Mouse (Mus musculus): ENCODE data around the gene Klk1b1. TPM values are rescaled to one million over a fixed set of nuclear protein-coding genes. Genes with fewer than 3 reads are reported as not detected.
A peak's percentile ranks its signal among the peaks of the same experiment; 100 is the strongest.
"Not testable (repeated sequence)": the region's sequence is repeated elsewhere in the genome, so short reads cannot be mapped to it uniquely, and the experiment has no call there.

Gene Klk1b1
- not detected in 2 replicates for polyA plus RNA-seq (2012; rRNA removed)

GRCm38 (mm10) chr7:43966451-43966850 lies at the start of gene Klk1b1:
TSS of gene Klk1b1 (plus strand) at chr7:43966751.
- DNase-seq (ENCODE audit: extremely low spot score in 1 of 2, low spot score in 1 of 2), result no peak

GRCm38 (mm10) chr7:43918426-43918825 lies 48.1 kb upstream of the Klk1b1 start:
- no peak for DNase-seq (ENCODE audit: extremely low spot score in 1 of 2, low spot score in 1 of 2)

GRCm38 (mm10) chr7:43918871-43919270 lies 47.7 kb upstream of the Klk1b1 start:
- DNase-seq (ENCODE audit: extremely low spot score in 1 of 2, low spot score in 1 of 2), result no peak

GRCm38 (mm10) chr7:43919559-43920451 lies 46.7 kb upstream of the Klk1b1 start:
- peak; percentile 23 to 82 for DNase-seq (ENCODE audit: extremely low spot score in 1 of 2, low spot score in 1 of 2)

- no peak for DNase-seq (ENCODE audit: extremely low spot score in 1 of 2, low spot score in 1 of 2)
Measured at GRCm38 (mm10) chr7:43920582-43920981, 46.0 kb upstream of the Klk1b1 start.

- DNase-seq (ENCODE audit: extremely low spot score in 1 of 2, low spot score in 1 of 2), result no peak
Measured at GRCm38 (mm10) chr7:43921087-43921486, 45.5 kb upstream of the Klk1b1 start.

GRCm38 (mm10) chr7:43921941-43922340 lies 44.6 kb upstream of the Klk1b1 start:
- no peak for DNase-seq (ENCODE audit: extremely low spot score in 1 of 2, low spot score in 1 of 2)

GRCm38 (mm10) chr7:43925985-43926384 lies 40.6 kb upstream of the Klk1b1 start:
- no peak for DNase-seq (ENCODE audit: extremely low spot score in 1 of 2, low spot score in 1 of 2)

GRCm38 (mm10) chr7:43928521-43928920 lies 38.0 kb upstream of the Klk1b1 start:
- DNase-seq (ENCODE audit: extremely low spot score in 1 of 2, low spot score in 1 of 2), result no peak

- no peak for DNase-seq (ENCODE audit: extremely low spot score in 1 of 2, low spot score in 1 of 2)
Measured at GRCm38 (mm10) chr7:43932337-43932736, 34.2 kb upstream of the Klk1b1 start.

- DNase-seq (ENCODE audit: extremely low spot score in 1 of 2, low spot score in 1 of 2), result no peak
Measured at GRCm38 (mm10) chr7:43933440-43933839, 33.1 kb upstream of the Klk1b1 start, which contains the start of gene Klk15. TSS of gene Klk15 (plus strand) at chr7:43933740.

GRCm38 (mm10) chr7:43934747-43935146 lies 31.8 kb upstream of the Klk1b1 start:
- no peak for DNase-seq (ENCODE audit: extremely low spot score in 1 of 2, low spot score in 1 of 2)

GRCm38 (mm10) chr7:43936551-43936950 lies 30.0 kb upstream of the Klk1b1 start:
- no peak for DNase-seq (ENCODE audit: extremely low spot score in 1 of 2, low spot score in 1 of 2)

GRCm38 (mm10) chr7:43942293-43942692 lies 24.3 kb upstream of the Klk1b1 start:
- DNase-seq (ENCODE audit: extremely low spot score in 1 of 2, low spot score in 1 of 2), result not testable (repeated sequence)

- DNase-seq (ENCODE audit: extremely low spot score in 1 of 2, low spot score in 1 of 2), result no peak
Measured at GRCm38 (mm10) chr7:43944727-43945264, 21.8 kb upstream of the Klk1b1 start.

GRCm38 (mm10) chr7:43950364-43950763 lies 16.2 kb upstream of the Klk1b1 start, which contains the start of gene Klk1b8:
TSS of gene Klk1b8 (plus strand) at chr7:43950664.
- DNase-seq (ENCODE audit: extremely low spot score in 1 of 2, low spot score in 1 of 2), result no peak

- DNase-seq (ENCODE audit: extremely low spot score in 1 of 2, low spot score in 1 of 2), result peak; percentile 1 to 39
Measured at GRCm38 (mm10) chr7:43952703-43953102, 13.8 kb upstream of the Klk1b1 start.

- no peak for DNase-seq (ENCODE audit: extremely low spot score in 1 of 2, low spot score in 1 of 2)
Measured at GRCm38 (mm10) chr7:43967058-43967457, 507 bp downstream of the Klk1b1 start.

GRCm38 (mm10) chr7:43967612-43968011 lies 1.1 kb downstream of the Klk1b1 start:
- DNase-seq (ENCODE audit: extremely low spot score in 1 of 2, low spot score in 1 of 2), result no peak

- DNase-seq (ENCODE audit: extremely low spot score in 1 of 2, low spot score in 1 of 2), result not testable (repeated sequence)
Measured at GRCm38 (mm10) chr7:43975761-43976160, 9.2 kb downstream of the Klk1b1 start, which contains the start of gene Klk1b9. TSS of gene Klk1b9 (plus strand) at chr7:43976061.

GRCm38 (mm10) chr7:43985657-43986056 lies 19.1 kb downstream of the Klk1b1 start:
- no peak for DNase-seq (ENCODE audit: extremely low spot score in 1 of 2, low spot score in 1 of 2)

- DNase-seq (ENCODE audit: extremely low spot score in 1 of 2, low spot score in 1 of 2), result not testable (repeated sequence)
Measured at GRCm38 (mm10) chr7:43994821-43995220, 28.3 kb downstream of the Klk1b1 start.
